Mouse (Mus musculus) C2C12 (cell line): Measurements from ENCODE around the gene Kdm5b.

Source experiments
- CEBPB ChIP-seq: IDR thresholded peaks from one replicate; pipeline ENCODE4 v1.6.1; 2011; ENCODE audit warnings: low read depth, mild to moderate bottlenecking, control low read depth, moderate library complexity
- CTCF ChIP-seq: IDR thresholded peaks from one replicate; pipeline ENCODE4 v1.5.1; 2011; ENCODE audit not compliant: control insufficient read depth, insufficient read depth, insufficient read length
- FOSL1 ChIP-seq: IDR thresholded peaks from one replicate; pipeline ENCODE4 v1.8.0; 2011; ENCODE audit warnings: mild to moderate bottlenecking, low read length; ENCODE audit not compliant: poor library complexity, insufficient read depth, severe bottlenecking
- MAX ChIP-seq: IDR thresholded peaks from one replicate; pipeline ENCODE4 v1.6.1; 2011; ENCODE audit warnings: mild to moderate bottlenecking, control low read depth
- MYOD1 ChIP-seq: IDR thresholded peaks from one replicate; pipeline ENCODE4 v1.6.1; 2011; ENCODE audit warnings: low read depth; ENCODE audit not compliant: control insufficient read depth, insufficient read length

DNA sequence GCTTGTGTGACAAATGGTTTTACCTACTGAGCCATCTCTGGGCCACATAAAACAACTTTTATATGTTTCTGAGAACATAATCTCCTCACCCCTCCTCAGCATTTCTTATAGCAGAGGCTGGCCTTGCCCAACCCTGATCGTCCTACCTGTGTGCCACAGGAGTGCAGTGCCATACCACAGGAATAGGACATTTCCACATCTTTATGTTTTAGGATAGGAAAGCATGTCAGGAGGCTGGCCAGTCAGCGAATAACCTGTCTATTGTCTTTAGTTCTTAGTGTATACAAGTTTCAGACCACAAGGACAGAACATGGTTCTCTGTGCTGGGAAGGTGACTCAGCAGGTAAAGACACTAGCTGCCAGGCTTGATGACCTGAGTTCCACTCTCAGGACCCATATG, 20.8 kb downstream of the Kdm5b start:
- no peak for TF ChIP-seq CTCF
- no peak for TF ChIP-seq CEBPB
- TF ChIP-seq MYOD1 = no peak
- TF ChIP-seq MAX = no peak
- no peak for TF ChIP-seq FOSL1
